Mouse (Mus musculus): ENCODE measurements at regions not wholly inside any gene's neighbourhood (a gene's known extent, or its start where the extent isn't known, plus 50 kb on each side); places are given as distances from the start of the nearest gene placed in this dataset.

- no peak for TF ChIP-seq CTCF (IDR thresholded peaks at IDR 0.05)
- TF ChIP-seq EP300 (IDR thresholded peaks at IDR 0.05; ENCODE audit: insufficient read depth, low read depth, low read length), result no peak
- no peak for TF ChIP-seq POLR2A (IDR thresholded peaks at IDR 0.05; ENCODE audit: insufficient read depth, low read depth, low read length)
Measured at GRCm38 (mm10) chr6:143443446-143443845, 276.4 kb downstream of the Etnk1 start.
